Mouse (Mus musculus): ENCODE measurements around the gene Gm4744.
"Not testable (repeated sequence)": the region's sequence is repeated elsewhere in the genome, so short reads cannot be mapped to it uniquely, and the experiment has no call there.

Gene Gm4744

DNA sequence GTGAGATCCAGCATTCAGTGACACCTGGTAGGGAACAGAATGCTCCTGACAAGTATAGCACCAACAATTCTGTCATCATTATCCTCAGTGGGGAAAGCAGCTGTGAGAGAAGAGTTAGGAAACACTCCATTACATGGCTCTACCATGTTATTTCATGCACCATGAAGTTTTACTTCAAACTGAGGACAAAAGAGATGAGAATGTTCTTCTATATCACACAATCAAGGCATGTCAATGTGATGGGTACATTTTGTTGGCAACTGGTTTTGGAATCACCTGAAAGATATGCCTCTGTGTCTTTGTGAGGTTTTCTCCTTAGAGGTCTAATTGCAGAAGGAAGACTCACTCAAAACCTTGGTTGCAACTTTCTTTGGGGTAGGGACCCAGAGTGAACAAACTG, at the start of gene Gm4744:
Gm4744 (minus strand) TSS at position 101 of the 400 bp plus-strand sequence.
- no peak for DNase-seq (ENCODE audit: low spot score in 2 of 2)

DNA sequence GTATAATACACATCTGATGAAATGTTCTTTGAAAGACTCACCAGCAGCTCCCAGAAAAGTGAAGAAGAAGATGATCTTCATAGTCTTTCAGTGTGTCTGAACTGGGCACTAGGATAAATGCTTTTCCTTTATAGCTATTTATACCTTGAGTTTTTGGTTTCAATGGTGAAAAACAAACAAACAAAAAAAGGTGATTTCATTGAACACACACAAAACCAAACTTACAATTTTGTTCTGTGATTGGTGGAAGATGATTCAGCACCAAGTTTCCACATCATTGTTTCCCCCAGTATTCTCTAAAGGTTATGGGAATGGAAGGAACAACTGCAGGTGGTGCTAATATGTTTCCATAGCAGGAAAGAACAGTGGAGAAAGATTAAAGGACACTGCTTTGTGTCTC, 47.7 kb upstream of the Gm4744 start, which contains the start of gene Gm2663:
Gm2663 (minus strand) TSS at position 101 of the 400 bp plus-strand sequence.
- not testable (repeated sequence) for DNase-seq (ENCODE audit: low spot score in 2 of 2)

DNA sequence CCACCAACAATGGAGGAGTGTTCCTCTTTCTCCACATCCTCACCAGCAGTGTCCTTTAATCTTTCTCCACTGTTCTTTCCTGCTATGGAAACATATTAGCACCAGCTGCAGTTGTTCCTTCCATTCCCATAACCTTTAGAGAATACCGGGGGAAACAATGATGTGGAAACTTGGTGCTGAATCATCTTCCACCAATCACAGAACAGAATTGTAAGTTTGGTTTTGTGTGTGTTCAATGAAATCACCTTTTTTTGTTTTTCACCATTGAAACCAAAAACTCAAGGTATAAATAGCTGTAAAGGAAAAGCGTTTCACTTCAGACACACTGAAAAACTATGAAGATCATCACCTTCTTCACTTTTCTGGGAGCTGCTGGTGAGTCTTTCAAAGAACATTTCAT, 12.8 kb upstream of the Gm4744 start, which contains the start of gene 1810009J06Rik:
1810009J06Rik (plus strand) TSS at position 301 of the 400 bp plus-strand sequence.
- DNase-seq (ENCODE audit: low spot score in 2 of 2): not testable (repeated sequence)

DNA sequence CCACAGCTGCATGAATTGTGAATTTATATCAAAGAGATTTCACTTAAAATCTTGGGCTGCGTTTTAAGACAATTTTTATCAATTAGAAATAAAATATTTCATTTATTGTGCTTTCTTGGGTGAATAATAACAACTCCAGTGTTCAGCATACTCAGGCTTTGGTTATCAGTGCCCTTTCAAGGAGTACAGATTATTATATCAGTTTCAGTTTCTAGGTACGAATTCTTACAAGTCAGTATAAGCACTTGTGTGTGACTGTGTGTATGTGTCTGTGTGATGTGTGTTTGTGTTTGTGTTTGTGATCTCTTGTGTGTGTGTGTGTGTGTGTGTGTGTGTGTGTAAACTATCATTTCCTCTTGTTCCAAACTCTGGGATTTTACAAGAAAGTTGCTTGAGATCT, 2.0 kb upstream of the Gm4744 start:
- no peak for DNase-seq (ENCODE audit: low spot score in 2 of 2)

DNA sequence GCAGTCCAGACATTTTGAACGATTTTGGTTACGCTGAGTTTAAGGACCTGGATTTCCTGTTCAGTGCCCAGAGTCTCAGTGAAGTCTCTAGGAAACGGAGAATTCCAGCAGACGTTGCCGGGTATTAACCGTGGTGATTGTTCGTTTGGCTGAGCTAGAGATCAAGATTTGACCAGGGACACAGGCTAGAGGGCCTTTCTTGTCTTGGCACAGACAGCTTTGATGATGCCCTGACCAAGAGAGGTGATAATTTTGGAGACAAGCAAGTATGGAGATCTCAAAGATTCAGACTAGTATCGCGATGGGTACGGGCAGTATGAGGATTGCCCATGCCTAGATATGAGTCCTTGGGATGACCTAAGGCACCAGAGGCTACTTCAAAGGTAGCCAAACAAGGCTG, 11.2 kb downstream of the Gm4744 start, which contains the start of gene 1700074P13Rik:
1700074P13Rik (minus strand) TSS at position 101 of the 400 bp plus-strand sequence.
- DNase-seq (ENCODE audit: low spot score in 2 of 2): no peak

DNA sequence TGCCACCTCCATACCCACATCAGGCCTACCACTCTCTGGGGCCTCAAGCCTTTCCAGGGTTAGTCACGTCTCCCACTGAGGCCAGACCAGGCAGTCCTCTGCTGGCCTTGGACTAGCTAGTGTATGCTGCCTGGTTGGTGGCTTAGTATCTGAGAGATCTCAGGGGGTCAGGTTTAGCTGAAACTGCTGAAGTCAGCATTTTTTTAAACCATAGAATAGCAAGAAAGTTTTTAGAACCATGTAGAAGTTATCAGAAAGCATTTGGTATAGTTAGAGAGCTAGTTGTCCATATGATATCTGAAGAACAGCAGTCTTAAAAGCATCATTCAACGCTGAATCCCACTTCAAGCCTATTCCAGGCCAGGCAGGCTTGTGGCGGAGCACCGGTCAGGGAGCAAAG, 31.7 kb downstream of the Gm4744 start:
- no peak for DNase-seq (ENCODE audit: low spot score in 2 of 2)

DNA sequence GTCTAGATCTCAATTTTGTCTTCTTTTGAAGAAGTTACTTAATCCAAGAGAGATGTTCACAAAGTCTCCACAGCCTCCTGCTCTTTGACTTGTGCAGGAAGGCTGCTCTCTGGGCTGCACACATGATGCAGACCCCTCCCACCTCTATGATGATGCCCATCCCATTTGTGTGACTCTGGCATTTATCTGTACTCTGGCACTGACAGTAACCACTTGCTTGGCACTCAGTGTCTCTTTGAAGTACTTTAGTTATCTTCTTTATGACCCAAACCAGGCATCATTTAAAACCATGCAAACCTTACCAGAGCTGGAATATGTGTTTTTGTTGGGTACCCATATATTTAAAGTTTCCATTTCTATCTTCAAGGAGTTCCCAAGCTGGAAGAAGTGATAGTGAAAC, 51.4 kb downstream of the Gm4744 start, which contains the start of gene Prss58:
Prss58 (minus strand) TSS at position 101 of the 400 bp plus-strand sequence.
- no peak for DNase-seq (ENCODE audit: low spot score in 2 of 2)

All from cerebellum, postnatal 4 days (tissue).